Mouse (Mus musculus) hindbrain, embryonic 14.5 days (tissue): ENCODE data around the gene Psg23. TPM values are rescaled to one million over a fixed set of nuclear protein-coding genes. Genes with fewer than 3 reads are reported as not detected.
"Not testable (repeated sequence)": the region's sequence is repeated elsewhere in the genome, so short reads cannot be mapped to it uniquely, and the experiment has no call there.

Experiments
- ATAC-seq: fragments of 200-750 bp; cut with Nextera tagmentation; 2 replicates; pipeline ENCODE4 v1.8.0; 2017; ENCODE audit warnings: moderate number of reproducible peaks, mild to moderate bottlenecking, moderate TSS enrichment, moderate library complexity; ENCODE audit not compliant: low FRiP score
- DNase-seq: peaks from one replicate; pipeline ENCODE4 v3.0.0-alpha.2; 2015; ENCODE audit warnings: low spot score
- H3K27ac ChIP-seq: fragments of 300-500 bp; sonication (generic); 2 replicates; pipeline ENCODE4 v1.5.1; 2014; ENCODE audit warnings: mild to moderate bottlenecking, moderate library complexity
- H3K27me3 ChIP-seq: fragments of 300-500 bp; sonication (generic); 2 replicates; pipeline ENCODE4 v1.6.1; 2014; ENCODE audit warnings: mild to moderate bottlenecking, low read length, mixed read lengths; ENCODE audit not compliant: control insufficient read depth, insufficient read depth
- H3K36me3 ChIP-seq: fragments of 300-500 bp; sonication (generic); replicated peaks from 2 replicates; pipeline ENCODE4 v1.6.1; 2014; ENCODE audit not compliant: control insufficient read depth, insufficient read depth
- H3K4me1 ChIP-seq: fragments of 300-500 bp; sonication (generic); replicated peaks from 2 replicates; pipeline ENCODE4 v1.6.1; 2014; ENCODE audit warnings: antibody characterized with exemption, low read length, mixed read lengths; ENCODE audit not compliant: control insufficient read depth, insufficient read depth
- H3K4me2 ChIP-seq: fragments of 300-500 bp; sonication (generic); replicated peaks from 2 replicates; pipeline ENCODE4 v1.6.1; 2014; ENCODE audit warnings: mild to moderate bottlenecking, moderate library complexity
- H3K4me3 ChIP-seq: fragments of 300-500 bp; sonication (generic); replicated peaks from 2 replicates; pipeline ENCODE4 v1.5.1; 2014; ENCODE audit warnings: mild to moderate bottlenecking, low read length
- H3K9ac ChIP-seq: fragments of 300-500 bp; sonication (generic); 2 replicates; pipeline ENCODE4 v1.6.1; 2014
- H3K9me3 ChIP-seq: fragments of 300-500 bp; sonication (generic); 2 replicates; pipeline ENCODE4 v1.6.1; 2016; ENCODE audit warnings: low read length; ENCODE audit not compliant: control insufficient read depth
- WGBS: fragments of 180-500 bp; shearing (Covaris S2); extraction: QIAGEN DNeasy Blood & Tissue Kit; methylation state at CpG from one replicate; pipeline ENCODE4 v1.1.7; 2014; 5-methylcytosine and 5-hydroxymethylcytosine counted together
- polyA plus RNA-seq: library from polyadenylated mRNA; unstranded; fragments of >200 nt; fragmentation: Nextera tagmentation; extraction: Ambion mirVana; gene quantifications from 2 replicates; pipeline ENCODE4 v1.2.1, GENCODE M21; 2014

Psg23 gene
- not detected in 2 replicates for polyA plus RNA-seq

GRCm38 (mm10) chr7:18616401-18616800 is at the start of gene Psg23:
Gene Psg23, minus strand, starts transcription at chr7:18616501.
- WGBS: 71% methylated on average over 1 of the region's 2 CpGs
- not testable (repeated sequence) for H3K9ac ChIP-seq, H3K4me2 ChIP-seq, H3K36me3 ChIP-seq, H3K27ac ChIP-seq, H3K4me3 ChIP-seq, H3K4me1 ChIP-seq, ATAC-seq, H3K27me3 ChIP-seq, DNase-seq, H3K9me3 ChIP-seq

- 57% methylated on average over 1 of the region's 2 CpGs for WGBS
- ATAC-seq, H3K27ac ChIP-seq: not testable (repeated sequence)
These were observed 40.3 kb upstream of the Psg23 start, which contains the start of gene Psg21 for GRCm38 (mm10) chr7:18656625-18657024. Gene Psg21, minus strand, starts transcription at chr7:18656725.

GRCm38 (mm10) chr7:18626921-18627320 is 10.6 kb upstream of the Psg23 start:
- not testable (repeated sequence) for DNase-seq, H3K27me3 ChIP-seq, H3K4me3 ChIP-seq, H3K4me1 ChIP-seq, H3K4me2 ChIP-seq, H3K27ac ChIP-seq, H3K9me3 ChIP-seq, ATAC-seq, H3K9ac ChIP-seq, H3K36me3 ChIP-seq
- WGBS: 81% methylated on average over 8 of the region's 8 CpGs

More at GRCm38 (mm10) chr7:18656625-18657024, 40.3 kb upstream of the Psg23 start, which contains the start of gene Psg21:
- not testable (repeated sequence) for H3K36me3 ChIP-seq, H3K4me1 ChIP-seq, H3K4me2 ChIP-seq, H3K9me3 ChIP-seq, H3K27me3 ChIP-seq, H3K9ac ChIP-seq, DNase-seq, H3K4me3 ChIP-seq

GRCm38 (mm10) chr7:18567205-18567604 is 49.1 kb downstream of the Psg23 start, which contains the start of gene Psg27:
Gene Psg27, minus strand, starts transcription at chr7:18567305.
- DNase-seq (no peak), ATAC-seq (no peak)
- 81% methylated on average over 3 of the region's 3 CpGs for WGBS
- no peak within 1 kb of the TSS for H3K27ac ChIP-seq
- 0 out of 2 replicates have a peak, but pooled peaks cover 8% of the 10 kb centered on the region for H3K9me3 ChIP-seq
- no peaks in the 10 kb centered on the region for H3K4me1 ChIP-seq
- no peaks in the 10 kb centered on the region for H3K36me3 ChIP-seq
- no peak within 1 kb of the TSS for H3K4me3 ChIP-seq
- H3K27me3 ChIP-seq: no peaks in the 10 kb centered on the region
- no peak within 1 kb of the TSS for H3K4me2 ChIP-seq
- no peak within 1 kb of the TSS for H3K9ac ChIP-seq

- H3K27ac ChIP-seq: no peak overlapping the region
- H3K9ac ChIP-seq: no peak overlapping the region
- H3K4me1 ChIP-seq: no peaks in the 10 kb centered on the region
- no peak overlapping the region for H3K4me3 ChIP-seq
- H3K9me3 ChIP-seq: 0 out of 2 replicates have a peak, but pooled peaks cover 4% of the 10 kb centered on the region
- no peak overlapping the region for H3K4me2 ChIP-seq
- DNase-seq (no peak), ATAC-seq (no peak)
- no peaks in the 10 kb centered on the region for H3K27me3 ChIP-seq
- no peaks in the 10 kb centered on the region for H3K36me3 ChIP-seq
These were observed 56.5 kb downstream of the Psg23 start for GRCm38 (mm10) chr7:18559850-18560249.

Other genes with a start within 250 kb of the Psg23 start
- not detected in 2 replicates for gene Psg28, start 184.5 kb downstream of the Psg23 start, polyA plus RNA-seq
- gene Psg26, start 132.3 kb downstream of the Psg23 start, polyA plus RNA-seq: not detected in 2 replicates
- gene Psg25, start 84.2 kb downstream of the Psg23 start, polyA plus RNA-seq: not detected in 2 replicates
- gene Psg27, start 49.2 kb downstream of the Psg23 start, polyA plus RNA-seq: not detected in 2 replicates
- not detected in 2 replicates for gene Psg21, start 40.2 kb upstream of the Psg23 start, polyA plus RNA-seq
- not detected in 2 replicates for gene Psg20, start 69.7 kb upstream of the Psg23 start, polyA plus RNA-seq
- gene Psg22, start 101.6 kb upstream of the Psg23 start, polyA plus RNA-seq: not detected in 2 replicates
- not detected in 2 replicates for gene Psg19, start 182.0 kb upstream of the Psg23 start, polyA plus RNA-seq
- gene Psg17, start 205.1 kb upstream of the Psg23 start, polyA plus RNA-seq: 0.12 TPM in 1 of 2 replicates, not detected in the other
- 0.39 and 0.50 TPM in 2 replicates for gene Mill2, start 223.5 kb upstream of the Psg23 start, polyA plus RNA-seq